Mouse (Mus musculus) erythroblast, adult 5-6 weeks (primary cell): ENCODE results near the gene Rnf135. TPM values are rescaled to one million over a fixed set of nuclear protein-coding genes. Genes with fewer than 3 reads are reported as not detected.
A peak's percentile ranks its signal among the peaks of the same experiment; 100 is the strongest.
"Not testable (repeated sequence)": the region's sequence is repeated elsewhere in the genome, so short reads cannot be mapped to it uniquely, and the experiment has no call there.

Experiments
- ATAC-seq: replicated peaks from 2 replicates; pipeline ENCODE4 v1.8.0; 2016; ENCODE audit warnings: moderate number of reproducible peaks, mild to moderate bottlenecking, moderate TSS enrichment, inconsistent platforms; ENCODE audit not compliant: poor library complexity, low FRiP score, severe bottlenecking
- total RNA-seq, 2 experiments: library from RNA; stranded (forward) in 1 of 2; stranded (reverse) in 1 of 2; fragments of 150-400 nt in 1 of 2; fragments of 200-764, 138-1000 nt in 1 of 2; gene quantifications; 2 replicates each; pipeline versions ENCODE4 v1.2.3 to v1.2.4; 2015 to 2017; ENCODE audit warnings: low replicate concordance in 2 of 2

The Rnf135 gene
- not detected in 2 replicates for total RNA-seq (2015; ENCODE audit: low replicate concordance)
- 0.42 and 0.60 TPM in 2 replicates for total RNA-seq (2017; ENCODE audit: low replicate concordance)

DNA sequence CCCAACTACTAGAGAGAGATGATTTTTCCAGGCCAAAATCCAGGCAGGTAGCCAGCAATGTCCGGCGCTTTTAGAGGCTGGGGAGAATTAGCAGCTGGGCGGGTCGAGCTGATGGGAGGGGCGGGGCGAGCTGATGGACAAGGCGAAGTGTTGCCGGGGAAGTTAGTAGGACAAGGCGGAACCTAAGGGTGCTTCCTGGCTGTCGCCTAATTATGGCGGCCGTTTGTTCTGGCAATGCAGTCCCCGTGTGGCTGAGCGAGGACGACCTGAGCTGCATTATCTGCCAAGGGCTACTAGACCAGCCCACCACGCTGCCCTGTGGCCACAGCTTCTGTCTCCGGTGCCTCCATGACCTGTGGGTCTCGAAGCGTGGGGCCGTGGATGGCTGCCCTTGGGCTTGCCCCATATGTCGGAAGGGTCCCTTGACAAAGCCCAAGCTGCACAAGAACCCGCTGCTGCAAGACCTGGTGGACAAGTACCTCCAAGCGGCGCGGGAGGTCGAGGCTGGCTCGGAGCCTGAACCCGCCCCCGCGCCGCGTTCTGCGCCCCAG is at the start of gene Rnf135:
Rnf135 (plus strand) TSS at position 147 of the 551 bp plus-strand sequence.
- ATAC-seq: peak; percentile 99

DNA sequence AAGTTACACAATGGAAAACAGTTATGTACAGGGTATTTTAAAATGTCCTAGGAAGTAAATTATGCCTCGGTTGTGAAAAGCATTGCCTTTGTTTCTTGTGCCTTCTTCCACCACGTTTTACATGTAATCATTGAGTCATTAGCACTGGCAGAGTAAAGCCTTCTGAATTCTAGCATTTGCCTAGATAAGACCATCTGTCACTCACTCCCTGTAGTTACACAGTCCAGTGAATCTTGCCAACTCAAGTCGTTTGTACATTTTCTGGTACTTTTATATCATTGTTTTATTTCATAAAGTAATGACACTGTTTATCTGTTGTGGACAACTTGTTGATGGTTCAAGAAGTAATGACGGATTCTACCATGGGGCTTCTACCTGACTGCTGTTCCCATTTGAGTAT is 48.9 kb upstream of the Rnf135 start:
- no peak for ATAC-seq

DNA sequence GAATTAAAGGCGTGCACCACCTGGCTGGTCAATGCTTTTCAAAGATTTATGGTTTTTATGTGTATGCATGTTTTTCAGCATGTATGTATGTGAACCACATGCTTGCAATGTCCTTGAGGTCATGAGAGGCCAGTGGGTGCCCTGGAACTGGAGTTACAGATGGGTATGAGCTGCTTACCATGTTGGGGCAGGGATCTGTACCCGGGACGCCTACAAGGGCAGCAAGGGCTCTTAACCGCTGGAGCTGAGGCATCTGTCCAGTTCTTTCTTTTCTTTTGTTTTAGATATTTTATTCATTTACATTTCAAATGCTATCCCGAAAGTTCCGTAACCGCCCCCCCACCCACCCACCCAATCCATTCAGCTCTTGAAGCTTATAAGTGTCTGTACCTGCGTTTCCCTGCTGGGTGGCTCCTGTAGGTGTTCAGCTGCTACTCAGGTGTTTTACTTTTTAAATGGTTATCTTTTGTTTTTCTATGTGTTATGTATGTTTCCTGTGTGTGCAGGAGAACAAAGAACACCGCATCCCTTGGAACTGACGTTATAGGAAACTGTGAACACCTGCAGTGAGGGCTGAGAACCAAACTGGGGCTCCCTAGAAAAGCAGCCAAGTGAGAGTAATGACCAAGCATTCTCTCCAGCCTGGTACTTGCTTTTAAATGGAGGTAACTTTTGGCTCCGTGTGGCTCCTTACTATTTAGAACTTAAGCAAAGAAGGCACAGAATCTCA is 47.5 kb upstream of the Rnf135 start:
- ATAC-seq: no peak

DNA sequence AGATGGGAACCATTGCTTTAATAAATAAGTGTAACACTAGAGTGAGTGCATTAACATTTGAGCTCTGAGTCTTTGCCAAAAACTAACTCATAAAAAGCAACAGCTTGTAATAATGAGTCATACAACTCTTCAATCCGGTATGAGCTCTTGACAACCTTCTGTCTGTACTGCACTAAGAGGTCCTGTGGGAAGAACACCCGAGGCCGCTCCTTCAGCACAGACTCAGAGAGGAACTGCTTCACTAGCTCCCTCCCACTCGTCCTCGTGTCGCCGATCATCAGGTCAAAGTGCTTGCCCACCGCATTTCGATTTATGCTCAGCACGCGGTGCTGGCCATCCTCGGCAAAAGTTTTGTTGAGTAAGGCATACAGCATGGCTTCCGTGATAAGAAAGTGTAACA is 46.9 kb upstream of the Rnf135 start:
- no peak for ATAC-seq

DNA sequence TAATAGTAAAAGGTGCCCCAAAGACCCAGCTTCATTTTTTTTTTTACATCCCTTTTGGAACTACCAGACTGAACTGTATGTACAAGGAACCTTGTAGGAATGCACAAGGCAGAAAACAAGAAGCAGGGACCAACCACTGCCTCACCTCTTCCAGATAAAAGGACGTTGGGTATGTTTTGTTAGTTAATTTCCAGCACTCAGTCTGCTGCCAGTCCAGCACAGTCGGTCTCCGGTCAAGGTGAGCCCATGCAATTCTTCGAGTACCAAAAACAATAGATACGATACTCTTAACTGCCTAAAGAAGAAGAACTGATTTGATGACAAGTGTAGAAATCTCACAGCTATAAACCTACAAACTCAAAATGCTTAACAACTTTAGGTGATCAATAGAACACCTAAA is 45.9 kb upstream of the Rnf135 start:
- ATAC-seq: no peak

DNA sequence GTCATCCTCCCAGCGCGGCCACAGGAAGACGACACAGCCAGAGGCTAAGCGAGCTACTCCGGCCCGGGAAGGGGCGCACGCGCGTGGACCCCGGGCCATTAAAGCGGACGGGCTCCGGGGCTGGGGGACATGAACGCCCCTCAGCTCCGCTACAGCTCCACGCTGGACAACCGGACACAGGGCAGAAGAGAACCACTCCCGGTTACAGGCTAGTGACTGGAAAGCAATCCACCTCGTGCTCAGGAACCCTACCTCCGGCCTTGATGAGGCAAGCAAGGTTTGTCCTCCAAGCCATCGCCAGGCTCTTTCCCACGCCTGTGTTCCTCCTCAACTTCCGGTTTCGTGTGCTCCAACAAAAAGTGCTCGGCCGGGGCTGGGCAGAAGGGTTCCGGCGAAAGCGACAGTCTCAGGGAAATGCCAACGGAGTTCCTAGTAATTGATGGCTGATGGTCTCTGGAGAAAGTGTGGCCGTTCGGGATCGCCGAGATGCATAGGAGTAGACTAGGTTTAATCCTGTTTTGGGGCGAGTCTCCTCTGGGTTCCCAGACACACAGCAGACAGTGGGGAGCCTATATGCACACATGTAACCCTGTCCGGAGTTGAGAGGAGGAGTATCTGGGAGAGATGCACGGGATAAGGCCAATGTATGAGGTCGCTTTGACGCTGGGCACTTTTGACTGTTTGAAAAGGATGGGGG is 41.7 kb upstream of the Rnf135 start, which contains the start of gene Tefm:
Tefm (minus strand) TSS at position 351 of the 697 bp plus-strand sequence.
- ATAC-seq: peak; percentile 87

DNA sequence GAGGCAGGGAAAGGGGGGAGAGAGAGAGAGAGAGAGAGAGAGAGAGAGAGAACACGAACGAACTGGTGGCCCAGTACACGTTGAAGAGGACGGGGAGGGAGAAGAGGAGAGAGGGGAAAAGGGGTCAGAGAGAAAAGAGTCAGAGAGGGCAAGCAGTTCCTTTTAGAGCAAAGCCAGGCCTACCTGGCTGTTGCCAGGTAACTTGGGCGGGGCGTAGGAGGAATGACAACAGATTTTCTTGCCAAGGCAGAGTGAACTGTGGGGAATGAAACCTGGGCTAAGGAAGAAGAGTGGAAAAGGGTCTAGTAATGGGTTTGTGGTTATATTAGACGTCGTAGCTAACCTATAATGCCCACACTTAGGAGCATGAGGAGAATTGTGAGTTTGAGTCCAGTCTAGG is 40.8 kb upstream of the Rnf135 start:
- ATAC-seq: no peak

DNA sequence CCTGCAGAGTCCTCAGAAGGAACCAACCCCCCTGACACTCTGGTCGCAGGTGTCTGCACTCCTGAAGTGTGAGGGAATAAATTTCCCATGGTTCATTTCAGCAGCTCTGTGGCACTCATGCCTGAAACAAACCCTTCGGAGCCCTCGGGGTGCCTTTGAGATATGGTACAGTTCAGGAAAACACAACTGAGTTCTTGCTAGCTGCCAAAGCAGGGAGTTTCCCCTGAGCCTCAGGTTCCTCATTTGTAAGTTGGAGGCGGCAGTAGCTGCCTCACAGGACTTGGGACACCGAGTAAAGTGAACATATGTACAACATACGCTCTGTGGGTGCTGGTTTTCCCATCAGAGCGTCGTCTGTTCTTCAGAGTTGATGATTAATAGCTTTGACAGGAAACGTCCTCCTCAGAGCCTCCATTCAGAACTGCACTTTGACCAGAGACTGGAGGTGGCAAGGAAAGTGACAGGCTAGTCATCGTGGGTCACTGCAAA is 37.8 kb upstream of the Rnf135 start:
- no peak for ATAC-seq

DNA sequence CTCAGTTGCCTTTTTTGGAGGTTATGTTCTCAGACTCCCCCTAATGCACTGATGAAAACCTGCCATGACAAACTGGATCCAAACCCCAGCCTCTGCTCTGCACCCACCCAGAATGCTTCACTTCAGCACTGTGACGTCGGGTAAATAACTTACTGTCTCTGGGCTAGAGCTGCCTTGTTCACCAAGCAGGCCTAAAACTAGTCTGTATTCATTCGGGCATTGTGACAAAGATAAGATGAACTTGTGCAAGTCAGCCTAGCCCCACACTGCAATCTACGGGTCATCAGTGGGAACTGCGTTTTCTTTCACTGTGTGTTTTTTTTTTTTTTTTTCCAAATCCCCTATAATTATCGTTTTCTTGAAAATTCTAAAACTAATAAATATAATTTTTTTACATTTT is 35.9 kb upstream of the Rnf135 start:
- no peak for ATAC-seq

DNA sequence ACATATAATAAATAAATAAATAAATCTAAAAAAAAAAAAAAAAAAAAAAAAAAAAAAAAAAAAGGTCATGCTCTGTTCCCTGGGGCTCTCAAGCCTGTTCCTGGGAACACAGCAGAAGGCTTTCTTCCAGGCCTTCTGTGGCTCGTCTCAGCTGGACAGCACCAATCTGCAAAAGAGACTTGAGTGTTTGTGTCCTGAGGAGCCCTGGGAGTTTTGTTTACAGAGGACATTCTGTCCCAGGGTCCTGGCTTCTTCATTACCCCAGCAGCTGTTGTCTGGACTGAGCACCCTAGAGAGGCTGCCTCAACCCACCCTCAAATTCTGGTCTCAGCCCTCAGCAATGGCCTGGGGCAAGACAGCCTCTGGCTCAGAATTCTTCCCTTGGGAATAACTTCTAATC is 35.3 kb upstream of the Rnf135 start:
- no peak for ATAC-seq

DNA sequence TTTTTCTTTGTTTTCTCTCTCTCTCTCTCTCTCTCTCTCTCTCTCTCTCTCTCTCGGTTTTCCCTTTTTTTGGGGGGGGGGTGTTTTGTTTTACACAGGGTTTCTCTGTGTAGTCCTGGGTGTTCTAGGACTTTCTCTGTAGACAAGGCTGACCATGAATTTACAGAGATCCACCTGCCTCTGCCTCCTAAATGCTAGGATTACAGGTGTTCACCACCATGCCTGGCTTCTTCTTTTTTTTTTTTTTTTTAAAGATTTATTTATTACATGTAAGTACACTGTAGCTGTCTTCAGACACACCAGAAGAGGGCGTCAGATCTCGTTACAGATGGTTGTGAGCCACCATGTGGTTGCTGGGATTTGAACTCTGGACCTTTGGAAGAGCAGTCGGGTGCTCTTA is 34.7 kb upstream of the Rnf135 start:
- ATAC-seq: not testable (repeated sequence)

DNA sequence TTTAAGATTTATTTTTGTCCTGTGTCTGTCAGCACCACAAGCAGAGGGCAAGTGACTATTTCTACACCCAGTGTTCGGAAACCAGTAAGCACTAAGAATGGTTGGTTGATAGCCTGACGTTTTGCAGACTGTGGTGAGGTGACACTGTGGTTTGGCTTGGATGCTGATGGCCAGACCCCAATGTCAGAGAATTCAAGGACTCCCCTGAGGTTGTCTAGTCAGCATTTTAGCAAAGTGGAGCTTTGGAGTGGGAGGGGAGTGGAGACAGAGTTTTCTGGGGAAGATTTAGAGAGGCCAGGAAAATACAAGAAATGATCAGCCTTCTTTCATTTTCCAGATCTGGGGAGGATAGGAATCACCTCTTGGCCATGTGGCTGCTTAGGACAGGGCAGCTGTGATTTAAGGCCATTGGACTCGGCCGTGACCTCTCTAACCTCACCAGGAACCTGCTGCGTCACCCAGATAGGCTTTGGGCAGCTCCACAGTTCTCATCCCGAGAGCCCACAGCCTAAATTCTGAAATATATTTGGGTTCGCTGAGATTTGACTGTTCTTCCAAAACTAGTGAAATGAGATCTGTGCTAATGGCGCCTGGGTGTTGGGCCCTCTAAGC is 34.1 kb upstream of the Rnf135 start:
- ATAC-seq: no peak

DNA sequence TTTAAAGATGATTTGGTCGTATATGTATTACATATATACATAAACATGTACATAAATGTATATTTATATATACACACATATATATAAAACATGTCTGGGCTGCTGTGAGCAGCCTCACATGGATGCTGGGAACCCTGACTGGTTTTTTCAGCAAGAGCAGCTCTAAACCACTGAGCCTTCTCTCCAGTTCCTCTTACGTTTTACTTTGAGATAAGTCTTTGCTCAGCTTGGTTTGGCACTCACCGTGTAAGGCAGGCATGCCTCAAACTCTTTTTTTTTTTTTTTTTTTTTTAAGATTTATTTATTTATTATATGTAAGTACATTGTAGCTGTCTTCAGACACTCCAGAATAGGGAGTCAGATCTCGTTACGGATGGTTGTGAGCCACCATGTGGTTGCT is 33.1 kb upstream of the Rnf135 start:
- ATAC-seq: no peak

DNA sequence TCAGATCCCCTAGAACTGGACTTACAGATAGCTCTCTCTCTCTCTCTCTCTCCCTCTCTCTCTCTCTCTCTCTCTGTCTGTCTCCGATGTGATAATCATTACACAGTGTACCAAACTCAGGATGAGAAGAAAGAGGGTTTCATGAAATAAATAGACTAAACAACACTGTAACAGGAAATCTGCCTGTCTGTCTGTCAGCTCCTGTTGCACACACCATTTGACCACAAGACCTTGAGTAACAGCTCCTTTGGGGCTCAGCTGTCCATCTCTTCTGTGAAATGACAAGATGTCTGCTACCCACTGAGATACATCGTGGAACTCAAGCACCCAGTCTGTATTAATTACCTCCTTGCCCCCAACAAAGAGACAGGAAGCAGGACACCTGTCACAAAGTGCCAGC is 32.1 kb upstream of the Rnf135 start:
- no peak for ATAC-seq

DNA sequence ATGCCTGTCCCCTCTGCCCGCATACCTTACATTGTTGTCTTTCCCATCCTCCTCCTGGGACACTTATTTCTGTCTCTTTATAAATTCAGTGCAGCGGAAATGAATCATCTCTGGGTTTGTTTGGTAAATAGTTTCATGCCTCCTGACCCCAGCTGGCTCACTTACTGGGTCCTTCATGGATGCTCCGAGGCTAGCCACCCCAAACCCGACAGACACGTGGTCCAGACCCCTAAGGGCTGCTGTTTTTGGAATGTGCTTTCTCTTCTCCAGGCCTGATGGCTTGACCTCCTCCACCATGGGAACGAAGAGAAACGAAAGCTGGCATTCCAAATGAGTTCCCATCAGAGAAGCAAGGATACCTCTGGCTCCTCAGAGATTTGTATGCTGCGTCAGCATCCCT is 31.3 kb upstream of the Rnf135 start:
- ATAC-seq: no peak

DNA sequence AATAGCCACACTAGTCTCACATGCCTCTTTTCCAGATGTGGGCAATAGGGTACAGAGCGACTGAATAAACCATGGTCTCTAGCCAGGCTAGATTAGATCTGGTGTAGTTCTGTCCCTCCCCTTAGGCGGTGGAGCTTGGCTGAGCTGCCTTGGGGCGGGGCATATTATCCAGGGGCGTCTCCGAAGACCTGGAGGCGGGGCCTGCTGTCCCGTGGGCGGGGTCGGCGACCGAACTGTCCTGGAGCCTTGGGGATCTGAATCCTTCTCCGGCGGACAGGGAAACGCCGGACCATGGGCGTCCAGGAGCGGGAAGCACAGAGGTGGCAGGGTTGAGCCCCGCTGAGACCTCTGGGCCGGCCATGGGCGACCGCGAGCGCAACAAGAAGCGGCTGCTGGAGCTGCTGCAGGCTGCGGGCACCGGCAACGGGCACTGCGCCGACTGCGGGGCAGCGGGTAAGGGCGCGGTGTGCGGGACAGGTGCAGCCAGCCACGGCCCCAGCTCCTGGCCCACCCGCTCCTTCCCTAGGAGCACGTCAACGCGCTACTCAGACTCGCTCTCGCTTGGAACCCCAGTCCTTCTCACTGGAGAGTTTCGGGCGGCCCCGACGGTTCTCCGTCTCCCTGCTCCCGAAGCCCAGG is 29.7 kb upstream of the Rnf135 start, which contains the start of gene Adap2:
Adap2 (plus strand) TSS at position 249 of the 639 bp plus-strand sequence.
- peak; percentile 96 for ATAC-seq

DNA sequence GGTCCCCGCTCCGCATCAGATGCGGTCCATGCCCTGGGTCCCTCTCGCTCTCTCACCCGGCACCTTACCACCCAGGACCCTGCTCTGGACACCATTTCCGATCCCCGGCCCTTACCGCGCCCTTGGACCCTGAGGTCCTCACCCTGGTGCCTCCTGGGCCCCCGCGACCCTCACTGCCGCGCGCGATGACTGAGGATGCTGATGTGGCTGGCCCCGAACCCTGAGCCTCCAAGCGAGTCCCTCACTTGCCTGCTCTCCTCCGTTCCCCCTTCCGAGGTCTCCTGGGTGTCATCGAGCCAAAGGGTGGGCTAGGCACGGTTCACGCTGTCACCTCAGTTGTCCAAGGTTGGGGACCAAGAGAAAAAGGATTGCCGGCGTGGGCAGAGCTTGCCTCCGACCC is 29.1 kb upstream of the Rnf135 start:
- ATAC-seq: no peak

DNA sequence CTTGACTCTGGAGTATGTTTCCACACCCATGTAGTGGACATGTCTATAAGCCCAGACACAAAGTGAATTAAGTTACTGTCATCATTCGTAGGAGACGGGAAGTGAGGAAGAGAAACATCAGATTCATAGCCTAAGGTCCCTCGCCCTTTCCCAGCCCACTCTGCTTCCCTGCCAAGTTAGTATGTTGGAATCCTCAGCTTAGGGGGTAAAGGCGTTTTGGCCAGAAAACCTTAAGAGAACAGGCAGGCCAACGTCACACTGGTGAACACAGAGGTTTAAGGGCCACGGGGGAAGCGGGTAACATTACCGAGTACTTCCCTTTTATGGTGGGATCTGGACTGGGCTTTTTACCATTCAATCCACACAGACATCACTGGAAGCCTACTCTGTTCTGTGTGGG is 28.1 kb upstream of the Rnf135 start:
- no peak for ATAC-seq

DNA sequence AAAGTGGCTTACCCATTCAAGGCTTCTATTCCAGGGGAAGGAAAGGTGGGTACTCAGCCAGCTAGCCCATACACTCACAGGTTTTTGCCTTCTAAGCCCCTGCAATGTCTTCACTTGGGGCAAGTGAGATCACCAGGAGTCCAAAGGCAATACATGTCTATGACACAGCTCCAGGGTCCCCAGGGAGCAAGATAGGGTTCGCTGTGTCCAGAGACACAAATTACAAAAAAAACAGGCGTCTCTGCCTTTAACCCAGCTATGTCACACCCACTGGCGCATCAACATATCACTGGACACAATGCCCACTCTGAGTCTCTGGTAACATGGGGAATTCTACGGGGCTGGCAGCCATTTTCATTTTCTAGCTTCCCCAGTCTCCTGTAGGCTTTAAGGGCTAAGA is 27.7 kb upstream of the Rnf135 start:
- no peak for ATAC-seq

DNA sequence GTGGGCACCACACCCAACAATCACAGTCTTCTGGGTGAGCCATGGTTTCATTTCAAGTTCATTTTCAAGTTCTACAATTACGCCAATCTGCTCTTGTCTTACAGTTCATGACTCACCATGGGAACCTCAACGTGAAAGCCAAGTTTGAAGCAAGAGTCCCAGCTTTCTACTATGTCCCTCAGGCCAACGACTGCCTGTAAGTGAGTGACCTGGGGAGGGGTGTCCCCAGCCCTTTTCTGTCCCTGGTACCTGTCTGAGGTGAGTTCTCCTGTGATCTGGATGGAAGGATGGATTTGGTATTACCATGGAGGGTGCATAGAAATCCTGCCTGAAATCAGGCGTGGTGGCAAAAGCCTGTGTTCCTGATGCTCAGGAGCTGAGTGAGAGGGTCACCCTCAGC is 26.8 kb upstream of the Rnf135 start:
- no peak for ATAC-seq
